Mouse (Mus musculus) midbrain, embryonic 11.5 days (tissue): ENCODE data around the gene Arl6ip1. TPM values are rescaled to one million over a fixed set of nuclear protein-coding genes. Genes with fewer than 3 reads are reported as not detected.
"Not testable (repeated sequence)": the region's sequence is repeated elsewhere in the genome, so short reads cannot be mapped to it uniquely, and the experiment has no call there.

Source experiments
- ATAC-seq: fragments of 200-750 bp; cut with Nextera tagmentation; 2 replicates; pipeline ENCODE4 v1.8.0; 2017; ENCODE audit warnings: moderate TSS enrichment, moderate library complexity; ENCODE audit not compliant: low FRiP score
- DNase-seq: peaks from one replicate; pipeline ENCODE4 v3.0.0; 2015; ENCODE audit warnings: low spot score; ENCODE audit errors: missing footprints
- H3K27ac ChIP-seq: fragments of 300-500 bp; sonication (generic); 2 replicates; pipeline ENCODE4 v1.5.1; 2014; ENCODE audit warnings: low read depth, low read length
- H3K27me3 ChIP-seq: fragments of 300-500 bp; sonication (generic); 2 replicates; pipeline ENCODE4 v1.6.1; 2014; ENCODE audit warnings: mild to moderate bottlenecking, low read length, moderate library complexity, mixed read lengths; ENCODE audit not compliant: control insufficient read depth, insufficient read depth
- H3K36me3 ChIP-seq: fragments of 300-500 bp; sonication (generic); 2 replicates; pipeline ENCODE4 v1.6.1; 2014; ENCODE audit warnings: mild to moderate bottlenecking, low read length, moderate library complexity, mixed read lengths; ENCODE audit not compliant: control insufficient read depth, insufficient read depth
- H3K4me1 ChIP-seq: fragments of 300-500 bp; sonication (generic); 2 replicates; pipeline ENCODE4 v1.6.1; 2014; ENCODE audit warnings: low read length; ENCODE audit not compliant: control insufficient read depth, insufficient read depth
- H3K4me2 ChIP-seq: fragments of 300-500 bp; sonication (generic); 2 replicates; pipeline ENCODE4 v1.6.1; 2014; ENCODE audit warnings: mild to moderate bottlenecking, moderate library complexity
- H3K4me3 ChIP-seq: fragments of 300-500 bp; sonication (generic); 2 replicates; pipeline ENCODE4 v1.5.1; 2014; ENCODE audit warnings: low read depth, low read length
- H3K9ac ChIP-seq: fragments of 300-500 bp; sonication (generic); 2 replicates; pipeline ENCODE4 v1.6.1; 2014; ENCODE audit warnings: low read length
- H3K9me3 ChIP-seq: fragments of 300-500 bp; sonication (generic); 2 replicates; pipeline ENCODE4 v1.6.1; 2016; ENCODE audit warnings: low read length; ENCODE audit not compliant: control insufficient read depth
- WGBS: fragments of 180-500 bp; shearing (Covaris S2); extraction: QIAGEN DNeasy Blood & Tissue Kit; methylation state at CpG from one replicate; pipeline ENCODE4 v1.1.7; 2014; 5-methylcytosine and 5-hydroxymethylcytosine counted together
- polyA plus RNA-seq: library from polyadenylated mRNA; unstranded; fragments of >200 nt; fragmentation: Nextera tagmentation; extraction: Ambion mirVana; gene quantifications from 2 replicates; pipeline ENCODE4 v1.2.1, GENCODE M21; 2014

The Arl6ip1 gene
- polyA plus RNA-seq, result 494 and 501 TPM in 2 replicates

DNA sequence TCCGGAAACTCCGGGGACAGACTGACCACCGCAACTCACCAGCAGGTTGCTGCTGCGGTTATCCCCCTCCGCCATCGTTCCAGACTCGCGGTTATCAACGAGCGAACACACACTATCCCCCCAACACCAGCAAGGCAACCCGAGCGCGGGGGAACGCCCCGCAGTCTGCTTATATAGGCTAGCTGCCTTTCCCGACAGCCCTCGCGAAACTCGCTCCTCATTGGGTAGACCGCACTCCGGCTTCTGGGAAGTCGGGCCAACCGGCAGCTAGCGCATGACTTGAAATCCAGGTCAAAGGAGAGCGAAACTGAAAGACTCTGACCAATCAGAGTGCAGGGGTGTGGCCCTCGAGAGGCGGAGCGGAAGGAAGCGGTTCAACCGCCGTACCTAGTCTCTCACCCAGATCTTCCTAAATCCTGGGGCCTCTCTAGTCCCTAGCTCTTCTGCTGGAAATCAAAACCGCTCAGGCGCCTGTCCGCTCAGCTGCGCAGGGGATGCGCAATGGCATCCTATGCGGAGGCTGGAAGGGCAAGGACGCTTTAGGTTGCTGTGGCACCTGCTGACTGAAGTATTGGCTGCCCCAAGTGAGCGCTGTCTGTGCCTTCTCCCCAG is at the start of gene Arl6ip1:
TSS of gene Arl6ip1 (minus strand) at position 233 of the 612 bp plus-strand sequence.
- H3K4me1 ChIP-seq, result peaks cover 26% of the 10 kb centered on the region
- peak; percentile 99 for DNase-seq
- H3K36me3 ChIP-seq, result peaks cover 2% of the 10 kb centered on the region; the same call in 1 of the 2 replicates
- H3K4me2 ChIP-seq, result peak within 1 kb of the TSS; percentile 75
- under 1% methylated on average over 39 of the region's 39 CpGs for WGBS
- peak within 1 kb of the TSS; percentile 83 for H3K27ac ChIP-seq
- H3K9ac ChIP-seq, result peak within 1 kb of the TSS; percentile 93
- H3K27me3 ChIP-seq, result no peaks in the 10 kb centered on the region
- peak; percentile 99 for ATAC-seq
- H3K4me3 ChIP-seq, result peak within 1 kb of the TSS; percentile 87
- no peaks in the 10 kb centered on the region for H3K9me3 ChIP-seq

- WGBS, result 89% methylated on average over 1 of the region's 1 CpGs
- Histone ChIP-seq H3K36me3 (peaks cover 8% of the 10 kb centered on the region), H3K9me3 (no peaks in the 10 kb centered on the region), H3K9ac (no peak overlapping the region), H3K27ac (no peak overlapping the region), H3K4me3 (no peak overlapping the region), H3K27me3 (no peaks in the 10 kb centered on the region), H3K4me2 (no peak overlapping the region), H3K4me1 (no peaks in the 10 kb centered on the region)
- ATAC-seq, result no peak
- DNase-seq, result peak; percentile 54
Measured at GRCm38 (mm10) chr7:118175821-118176355, 46.4 kb upstream of the Arl6ip1 start.

GRCm38 (mm10) chr7:118170125-118170524 is 40.7 kb upstream of the Arl6ip1 start:
- not testable (repeated sequence) for H3K27me3 ChIP-seq, H3K9me3 ChIP-seq, H3K4me2 ChIP-seq, H3K4me1 ChIP-seq, H3K36me3 ChIP-seq, H3K9ac ChIP-seq, H3K27ac ChIP-seq, H3K4me3 ChIP-seq, DNase-seq, ATAC-seq
- 86% methylated on average over 2 of the region's 2 CpGs for WGBS

GRCm38 (mm10) chr7:118163006-118163405 is 33.5 kb upstream of the Arl6ip1 start:
- no peaks in the 10 kb centered on the region for H3K4me1 ChIP-seq
- H3K4me3 ChIP-seq, result no peak overlapping the region
- H3K4me2 ChIP-seq, result no peak overlapping the region
- H3K27me3 ChIP-seq, result no peaks in the 10 kb centered on the region
- WGBS, result 94% methylated on average over 8 of the region's 8 CpGs
- no peak overlapping the region for H3K27ac ChIP-seq
- no peak for ATAC-seq
- H3K9ac ChIP-seq, result no peak overlapping the region
- H3K9me3 ChIP-seq, result no peaks in the 10 kb centered on the region
- H3K36me3 ChIP-seq, result peaks cover 5% of the 10 kb centered on the region
- peak; percentile 74 for DNase-seq

- WGBS, result 100% methylated on average over 3 of the region's 3 CpGs
- Histone ChIP-seq H3K27ac (no peak overlapping the region), H3K36me3 (peaks cover 2% of the 10 kb centered on the region; the same call in 1 of the 2 replicates), H3K27me3 (no peaks in the 10 kb centered on the region), H3K9ac (no peak overlapping the region), H3K9me3 (no peaks in the 10 kb centered on the region), H3K4me2 (no peak overlapping the region), H3K4me3 (no peak overlapping the region), H3K4me1 (no peaks in the 10 kb centered on the region)
- DNase-seq, result peak; percentile 17
- ATAC-seq, result no peak
Measured at GRCm38 (mm10) chr7:118160121-118160520, 30.7 kb upstream of the Arl6ip1 start.

- H3K4me1 ChIP-seq, result no peaks in the 10 kb centered on the region
- H3K27me3 ChIP-seq, result no peaks in the 10 kb centered on the region
- no peak overlapping the region for H3K9ac ChIP-seq
- no peak overlapping the region for H3K27ac ChIP-seq
- no peaks in the 10 kb centered on the region for H3K9me3 ChIP-seq
- ATAC-seq (no peak), DNase-seq (peak; percentile 4)
- no peak overlapping the region for H3K4me2 ChIP-seq
- H3K36me3 ChIP-seq, result peaks cover 15% of the 10 kb centered on the region
- 91% methylated on average over 7 of the region's 7 CpGs for WGBS
- H3K4me3 ChIP-seq, result no peak overlapping the region
Measured at GRCm38 (mm10) chr7:118156461-118156860, 27.0 kb upstream of the Arl6ip1 start.

DNA sequence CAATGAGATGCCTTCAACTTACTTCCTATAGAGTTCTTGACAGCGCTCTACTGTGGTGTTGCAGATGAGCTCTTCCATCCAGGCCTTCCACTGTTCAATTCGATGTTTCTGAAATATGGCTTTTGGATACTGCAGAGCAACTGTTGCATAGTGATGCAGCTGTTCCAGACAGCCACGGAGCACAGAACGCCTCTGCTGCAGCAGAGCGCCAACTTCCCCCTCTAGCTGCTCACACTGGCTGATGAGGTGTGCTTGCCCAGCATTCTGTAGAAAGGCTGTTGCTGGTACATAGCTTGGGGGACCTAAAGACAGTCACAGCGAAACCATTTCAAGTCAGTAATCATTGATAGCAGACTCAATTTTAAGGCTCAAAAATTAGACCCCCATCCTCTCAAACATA is 24.7 kb upstream of the Arl6ip1 start:
- no peaks in the 10 kb centered on the region for H3K4me1 ChIP-seq
- H3K9ac ChIP-seq, result no peak overlapping the region
- no peak overlapping the region for H3K27ac ChIP-seq
- DNase-seq (no peak), ATAC-seq (no peak)
- H3K4me3 ChIP-seq, result no peak overlapping the region
- peaks cover 15% of the 10 kb centered on the region for H3K36me3 ChIP-seq
- WGBS, result 97% methylated on average over 6 of the region's 6 CpGs
- H3K4me2 ChIP-seq, result no peak overlapping the region
- no peaks in the 10 kb centered on the region for H3K9me3 ChIP-seq
- no peaks in the 10 kb centered on the region for H3K27me3 ChIP-seq

DNA sequence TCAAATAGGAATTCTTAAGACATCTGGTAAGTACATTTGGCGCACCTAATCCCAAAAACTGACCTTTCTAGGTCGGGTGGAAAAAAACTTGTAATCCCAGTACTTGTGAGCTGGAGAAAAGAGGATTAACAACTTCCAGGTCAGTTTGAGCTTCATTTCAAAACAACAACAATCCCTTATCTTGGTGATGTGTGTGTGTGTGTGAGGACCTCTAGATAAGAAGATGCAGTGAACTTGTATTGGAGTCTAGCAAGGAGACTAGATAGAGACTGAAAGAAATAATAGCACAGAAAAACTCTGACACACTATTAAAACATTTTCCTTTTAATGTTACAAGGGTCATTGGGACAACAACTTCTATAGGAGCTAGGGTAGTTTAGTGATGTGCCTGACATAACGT is 14.1 kb upstream of the Arl6ip1 start:
- 77% methylated on average over 3 of the region's 3 CpGs for WGBS
- Histone ChIP-seq H3K36me3 (peaks cover 15% of the 10 kb centered on the region; the same call in 1 of the 2 replicates), H3K27me3 (no peaks in the 10 kb centered on the region), H3K4me1 (no peaks in the 10 kb centered on the region), H3K4me2 (no peak overlapping the region), H3K9me3 (no peaks in the 10 kb centered on the region), H3K27ac (no peak overlapping the region), H3K4me3 (no peak overlapping the region), H3K9ac (no peak overlapping the region)
- peak; percentile 41 for DNase-seq
- no peak for ATAC-seq

DNA sequence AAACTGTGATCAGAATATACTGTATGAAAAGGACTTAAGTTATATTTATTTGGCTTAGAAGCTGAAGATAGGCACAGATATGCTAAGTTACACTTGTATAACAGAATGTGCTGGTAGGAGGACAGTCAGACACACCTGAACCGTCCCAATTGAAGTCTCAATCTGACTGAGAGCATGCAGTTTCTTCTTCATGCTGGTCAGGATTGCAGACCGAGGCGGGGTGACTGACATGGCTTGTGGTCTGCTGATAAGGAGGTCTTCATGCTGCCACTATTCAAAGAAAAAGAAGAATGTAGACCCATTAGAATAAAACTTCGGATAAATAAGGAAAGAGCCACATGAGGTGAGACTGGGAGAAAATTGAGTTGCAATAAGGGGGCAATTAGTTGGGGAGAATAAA is 13.7 kb upstream of the Arl6ip1 start:
- H3K27me3 ChIP-seq, result no peaks in the 10 kb centered on the region
- DNase-seq (no peak), ATAC-seq (no peak)
- no peak overlapping the region for H3K9ac ChIP-seq
- 87% methylated on average over 4 of the region's 4 CpGs for WGBS
- no peaks in the 10 kb centered on the region for H3K9me3 ChIP-seq
- H3K36me3 ChIP-seq, result peaks cover 12% of the 10 kb centered on the region; the same call in 1 of the 2 replicates
- no peak overlapping the region for H3K4me2 ChIP-seq
- no peak overlapping the region for H3K27ac ChIP-seq
- no peaks in the 10 kb centered on the region for H3K4me1 ChIP-seq
- H3K4me3 ChIP-seq, result no peak overlapping the region
